Mouse (Mus musculus) large intestine, adult 2 months (tissue): Measurements from ENCODE around the gene Pard3b. TPM values are rescaled to one million over a fixed set of nuclear protein-coding genes. Genes with fewer than 3 reads are reported as not detected.

Experiments used
- DNase-seq: peaks from one replicate; pipeline ENCODE4 v3.0.0-alpha.2; 2012; ENCODE audit warnings: low read depth, low spot score
- WGBS: fragments of 180-500 bp; shearing (Covaris S2); methylation state at CpG from one replicate; pipeline ENCODE4 v1.1.7; 2018; 5-methylcytosine and 5-hydroxymethylcytosine counted together
- polyA plus RNA-seq: library from polyadenylated mRNA; depleted of rRNA; stranded (reverse); fragments of >200 nt; gene quantifications from 2 replicates; pipeline ENCODE4 v1.2.3, GENCODE M21; 2012

The Pard3b gene
- polyA plus RNA-seq, 1 experiment: 1.9 TPM

GRCm38 (mm10) chr1:62648591-62648990, 1010.0 kb downstream of the Pard3b start:
- whole genome bisulfite sequencing: 88% methylated on average over 5 of the region's 5 CpGs
- DNase-seq: no peak

- 96% methylated on average over 5 of the region's 5 CpGs for WGBS
Observed at GRCm38 (mm10) chr1:62650491-62650890, 1011.9 kb downstream of the Pard3b start.

GRCm38 (mm10) chr1:62654436-62654835, 1015.8 kb downstream of the Pard3b start:
- WGBS: 75% methylated on average over 6 of the region's 6 CpGs
- no peak for DNase-seq

More at GRCm38 (mm10) chr1:62650491-62650890, 1011.9 kb downstream of the Pard3b start:
- DNase-seq: no peak

- no peak for DNase-seq
Observed at GRCm38 (mm10) chr1:62664960-62665645, 1026.5 kb downstream of the Pard3b start.

GRCm38 (mm10) chr1:62665771-62666730, 1027.4 kb downstream of the Pard3b start:
- DNase-seq: no peak
- 72% methylated on average over 5 of the region's 5 CpGs for WGBS

More at GRCm38 (mm10) chr1:62664960-62665645, 1026.5 kb downstream of the Pard3b start:
- WGBS: 63% methylated on average over 8 of the region's 8 CpGs

GRCm38 (mm10) chr1:62666780-62667179, 1028.2 kb downstream of the Pard3b start:
- WGBS: 88% methylated on average over 5 of the region's 5 CpGs
- DNase-seq: no peak

- no peak for DNase-seq
- 77% methylated on average over 4 of the region's 4 CpGs for WGBS
Observed at GRCm38 (mm10) chr1:62678611-62679344, 1040.2 kb downstream of the Pard3b start.

- 86% methylated on average over 2 of the region's 2 CpGs for WGBS
- DNase-seq: no peak
Observed at GRCm38 (mm10) chr1:62679466-62679865, 1040.8 kb downstream of the Pard3b start.

- no peak for DNase-seq
- whole genome bisulfite sequencing: 75% methylated on average over 21 of the region's 21 CpGs
Observed at GRCm38 (mm10) chr1:62682456-62683385, 1044.1 kb downstream of the Pard3b start.

GRCm38 (mm10) chr1:62683498-62683897, 1044.9 kb downstream of the Pard3b start:
- no peak for DNase-seq
- 84% methylated on average over 2 of the region's 2 CpGs for WGBS

- DNase-seq: no peak
- WGBS: 66% methylated on average over 8 of the region's 8 CpGs
Observed at GRCm38 (mm10) chr1:62687511-62687910, 1048.9 kb downstream of the Pard3b start.

- 76% methylated on average over 6 of the region's 6 CpGs for WGBS
- DNase-seq: no peak
Observed at GRCm38 (mm10) chr1:62691175-62691574, 1052.6 kb downstream of the Pard3b start.
